Mouse (Mus musculus) thymus, adult 2 months (tissue): ENCODE data around the gene Gm48551. TPM values are rescaled to one million over a fixed set of nuclear protein-coding genes. Genes with fewer than 3 reads are reported as not detected.

ENCODE experiments used
- DNase-seq: peaks from one replicate; pipeline ENCODE4 v3.0.0; 2021
- H3K27ac ChIP-seq: fragments of 200-500 bp; 2 replicates; pipeline ENCODE4 v1.5.1; 2012; ENCODE audit warnings: low read length, control low read depth; ENCODE audit not compliant: control insufficient read depth, insufficient read depth
- H3K27me3 ChIP-seq: fragments of 200-500 bp; 2 replicates; pipeline ENCODE4 v1.6.1; 2012; ENCODE audit warnings: mild to moderate bottlenecking, low read length, moderate library complexity, mixed read lengths; ENCODE audit not compliant: control insufficient read depth, insufficient read depth
- H3K36me3 ChIP-seq: fragments of 200-500 bp; 2 replicates; pipeline ENCODE4 v1.6.1; 2012; ENCODE audit warnings: mild to moderate bottlenecking, low read length, moderate library complexity; ENCODE audit not compliant: control insufficient read depth, insufficient read depth
- H3K4me1 ChIP-seq: fragments of 200-500 bp; replicated peaks from 2 replicates; pipeline ENCODE4 v1.6.1; 2012; ENCODE audit warnings: low read length; ENCODE audit not compliant: control insufficient read depth, insufficient read depth
- H3K4me3 ChIP-seq: fragments of 200-500 bp; 2 replicates; pipeline ENCODE4 v1.5.1; 2012; ENCODE audit warnings: mild to moderate bottlenecking, low read length, control low read depth, moderate library complexity; ENCODE audit not compliant: control insufficient read depth, insufficient read depth
- CTCF ChIP-seq: fragments of 200-500 bp; IDR thresholded peaks from 2 replicates; pipeline ENCODE4 v1.5.1; 2012; ENCODE audit warnings: mild to moderate bottlenecking, control low read depth, low read length, moderate library complexity, borderline replicate concordance; ENCODE audit not compliant: control insufficient read depth, poor library complexity, insufficient read depth; ENCODE audit errors: extremely low read depth
- POLR2A ChIP-seq: fragments of 200-500 bp; IDR thresholded peaks from 2 replicates; pipeline ENCODE4 v1.6.1; 2012; ENCODE audit warnings: mild to moderate bottlenecking, low read length, control low read depth, moderate library complexity; ENCODE audit not compliant: control insufficient read depth, poor library complexity, insufficient read depth; ENCODE audit errors: extremely low read depth
- WGBS: fragments of 180-500 bp; shearing (Covaris S2); methylation state at CpG from one replicate; pipeline ENCODE4 v1.1.7; 2018; 5-methylcytosine and 5-hydroxymethylcytosine counted together
- polyA plus RNA-seq: library from polyadenylated mRNA; depleted of rRNA; stranded (reverse); fragments of >200 nt; gene quantifications from 2 replicates; pipeline ENCODE4 v1.2.3, GENCODE M21; 2012

The Gm48551 gene
- polyA plus RNA-seq, 1 experiment: 5.3 TPM

- Histone ChIP-seq H3K4me1 (peaks cover 10% of the 10 kb centered on the region), H3K36me3 (no peaks in the 10 kb centered on the region), H3K4me3 (no peak overlapping the region), H3K27ac (no peak overlapping the region), H3K27me3 (peaks cover 2% of the 10 kb centered on the region; the same call in 1 of the 2 replicates)
- WGBS: 91% methylated on average over 5 of the region's 5 CpGs
- no peak for DNase-seq
- TF ChIP-seq POLR2A: no peak
- TF ChIP-seq CTCF: no peak
These were observed 37.5 kb downstream of the Gm48551 start for GRCm38 (mm10) chr10:81421797-81422100.

- 94% methylated on average over 6 of the region's 6 CpGs for WGBS
- DNase-seq: no peak
- no peak overlapping the region for H3K27ac ChIP-seq
- peaks cover 3% of the 10 kb centered on the region; the same call in 1 of the 2 replicates for H3K27me3 ChIP-seq
- H3K36me3 ChIP-seq: no peaks in the 10 kb centered on the region
- no peak overlapping the region for H3K4me3 ChIP-seq
- H3K4me1 ChIP-seq: peaks cover 11% of the 10 kb centered on the region
- TF ChIP-seq CTCF (no peak), POLR2A (no peak)
These were observed 37.9 kb downstream of the Gm48551 start for GRCm38 (mm10) chr10:81422191-81422590.

GRCm38 (mm10) chr10:81422661-81423217 lies 38.5 kb downstream of the Gm48551 start:
- no peak for DNase-seq
- WGBS: 89% methylated on average over 3 of the region's 3 CpGs
- Histone ChIP-seq H3K36me3 (no peaks in the 10 kb centered on the region), H3K27me3 (peaks cover 3% of the 10 kb centered on the region; the same call in 1 of the 2 replicates), H3K4me1 (peaks cover 11% of the 10 kb centered on the region), H3K4me3 (no peak overlapping the region), H3K27ac (no peak overlapping the region)
- TF ChIP-seq CTCF (no peak), POLR2A (no peak)

GRCm38 (mm10) chr10:81423476-81424245 lies 39.4 kb downstream of the Gm48551 start:
- Histone ChIP-seq H3K27me3 (peaks cover 3% of the 10 kb centered on the region; the same call in 1 of the 2 replicates), H3K36me3 (no peaks in the 10 kb centered on the region), H3K4me3 (no peak overlapping the region), H3K4me1 (peaks cover 11% of the 10 kb centered on the region), H3K27ac (no peak overlapping the region)
- DNase-seq: no peak
- 92% methylated on average over 4 of the region's 4 CpGs for WGBS
- no peak for TF ChIP-seq POLR2A
- TF ChIP-seq CTCF: no peak

- Histone ChIP-seq H3K4me3 (no peak overlapping the region), H3K27me3 (peaks cover 3% of the 10 kb centered on the region; the same call in 1 of the 2 replicates), H3K4me1 (peaks cover 16% of the 10 kb centered on the region), H3K36me3 (no peaks in the 10 kb centered on the region), H3K27ac (no peak overlapping the region)
- no peak for DNase-seq
- TF ChIP-seq CTCF (no peak), POLR2A (no peak)
- 57% methylated on average over 25 of the region's 25 CpGs for WGBS
These were observed 40.2 kb downstream of the Gm48551 start for GRCm38 (mm10) chr10:81424246-81425051.

GRCm38 (mm10) chr10:81425236-81425850 lies 41.1 kb downstream of the Gm48551 start:
- H3K27me3 ChIP-seq: peaks cover 3% of the 10 kb centered on the region; the same call in 1 of the 2 replicates
- H3K36me3 ChIP-seq: no peaks in the 10 kb centered on the region
- DNase-seq: no peak
- H3K4me3 ChIP-seq: no peak overlapping the region
- H3K4me1 ChIP-seq: peaks cover 20% of the 10 kb centered on the region
- TF ChIP-seq CTCF (no peak), POLR2A (no peak)
- no peak overlapping the region for H3K27ac ChIP-seq
- WGBS: 83% methylated on average over 10 of the region's 10 CpGs
